Mouse (Mus musculus): ENCODE measurements around the gene Rab31.

- TF ChIP-seq UBTF (IDR thresholded peaks at IDR 0.05; ENCODE audit: low read depth, low read length) (no peak), CTCF (conservative IDR thresholded peaks at IDR 0.05 in 1 of 2, IDR thresholded peaks at IDR 0.05 in 1 of 2; ENCODE audit: low read depth in 2 of 2, low read length in 2 of 2) (no peak), RCOR1 (conservative IDR thresholded peaks at IDR 0.05; ENCODE audit: low read depth, low read length) (no peak), ZNF384 (IDR thresholded peaks at IDR 0.05; ENCODE audit: low read depth, low read length) (no peak), EP300 (IDR thresholded peaks at IDR 0.05; ENCODE audit: low read length) (no peak), MAX (IDR thresholded peaks at IDR 0.05; ENCODE audit: low read length) (no peak), POLR2A (IDR thresholded peaks at IDR 0.05; ENCODE audit: low read depth, low read length) (no peak), ETS1 (conservative IDR thresholded peaks at IDR 0.05; ENCODE audit: low read depth, low read length) (no peak), MXI1 (IDR thresholded peaks at IDR 0.05; ENCODE audit: low read depth, low read length) (no peak), ZMIZ1 (IDR thresholded peaks at IDR 0.05; ENCODE audit: low read depth, low read length) (no peak), TCF12 (IDR thresholded peaks at IDR 0.05; ENCODE audit: low read depth, low read length) (no peak), USF1 (IDR thresholded peaks at IDR 0.05; ENCODE audit: low read depth, low read length) (no peak), ZC3H11A (IDR thresholded peaks at IDR 0.05; ENCODE audit: low read depth, low read length) (no peak), ZKSCAN1 (IDR thresholded peaks at IDR 0.05; ENCODE audit: borderline replicate concordance, low read depth, low read length) (no peak)
Observed at GRCm38 (mm10) chr17:65635715-65636360, 136.7 kb downstream of the Rab31 start.

All from CH12.LX (cell line).